Mouse (Mus musculus) spleen, postnatal 4 days (tissue): Measurements from ENCODE around the gene Nr1i3.
"Not testable (repeated sequence)": the region's sequence is repeated elsewhere in the genome, so short reads cannot be mapped to it uniquely, and the experiment has no call there.

Experiments
- DNase-seq, 2 experiments: peaks; one replicate each; pipeline ENCODE4 v3.0.0; 2022; ENCODE audit warnings: low spot score in 2 of 2

Nr1i3 gene

GRCm38 (mm10) chr1:171230215-171230614, 16.4 kb downstream of the Nr1i3 start:
- no peak for DNase-seq

DNA sequence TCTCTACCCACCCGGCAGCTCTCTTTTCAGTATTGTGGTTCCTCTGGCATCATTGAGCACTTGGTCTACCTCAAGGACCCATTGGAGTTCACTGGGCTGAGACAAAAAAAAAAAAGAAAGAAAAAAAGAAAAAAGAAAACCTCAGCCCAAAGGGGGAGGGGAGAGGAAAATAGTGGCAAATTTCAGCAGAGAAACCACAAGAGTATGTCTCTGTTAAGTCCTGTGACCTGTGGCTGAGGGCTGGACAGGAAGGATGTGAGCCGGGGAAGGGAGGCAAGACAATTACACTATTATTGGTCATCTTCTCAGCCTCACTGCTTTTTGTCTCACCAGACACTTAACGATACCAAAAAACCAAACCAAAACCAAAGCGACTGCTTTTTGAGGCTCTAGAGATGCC, 18.1 kb downstream of the Nr1i3 start:
- no peak for DNase-seq

DNA sequence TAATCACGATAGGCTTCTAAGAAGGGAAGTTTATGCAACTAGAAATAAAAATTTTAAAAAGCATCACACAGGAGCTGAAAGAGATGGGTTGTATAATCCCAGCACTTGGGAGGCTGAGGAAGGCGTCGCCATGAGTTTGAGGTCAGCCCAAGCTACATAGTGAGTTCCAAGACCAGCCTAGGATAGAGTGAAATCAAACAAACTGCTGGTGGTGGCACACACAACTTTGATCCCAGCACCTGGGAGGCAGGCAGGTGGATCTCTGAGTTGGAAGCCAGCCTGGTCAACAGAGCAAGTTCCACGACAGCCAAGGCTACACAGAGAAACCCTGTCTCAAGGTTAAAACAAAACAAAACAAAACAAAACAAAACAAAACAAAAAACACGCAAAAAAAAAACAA, 18.6 kb downstream of the Nr1i3 start:
- no peak for DNase-seq

GRCm38 (mm10) chr1:171232800-171233730, 19.3 kb downstream of the Nr1i3 start:
- DNase-seq = no peak

GRCm38 (mm10) chr1:171234126-171234525, 20.4 kb downstream of the Nr1i3 start, which contains the start of gene Fcer1g:
Gene Fcer1g (minus strand): TSS chr1:171234365.
- peak; percentile 45 to 75 for DNase-seq

- no peak for DNase-seq
Observed at GRCm38 (mm10) chr1:171234538-171234937, 20.8 kb downstream of the Nr1i3 start.

DNA sequence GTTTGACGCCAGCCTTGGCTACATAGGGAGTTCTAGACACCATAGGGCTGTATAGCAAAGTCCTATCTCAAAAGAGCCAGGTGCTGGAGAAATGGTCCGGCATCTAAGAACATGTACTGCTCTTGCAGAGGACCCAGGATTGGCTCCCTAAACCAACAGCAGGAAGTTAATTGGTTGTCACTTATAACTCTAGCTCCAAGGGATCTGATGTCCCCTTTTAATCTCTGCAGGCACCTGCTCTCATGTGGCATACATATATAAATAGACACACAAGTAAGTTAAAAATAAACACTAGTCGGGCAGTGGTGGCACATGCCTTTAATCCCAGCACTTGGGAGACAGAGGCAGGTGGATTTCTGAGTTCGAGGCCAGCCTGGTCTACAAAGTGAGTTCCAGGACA, 22.0 kb downstream of the Nr1i3 start:
- DNase-seq = no peak

DNA sequence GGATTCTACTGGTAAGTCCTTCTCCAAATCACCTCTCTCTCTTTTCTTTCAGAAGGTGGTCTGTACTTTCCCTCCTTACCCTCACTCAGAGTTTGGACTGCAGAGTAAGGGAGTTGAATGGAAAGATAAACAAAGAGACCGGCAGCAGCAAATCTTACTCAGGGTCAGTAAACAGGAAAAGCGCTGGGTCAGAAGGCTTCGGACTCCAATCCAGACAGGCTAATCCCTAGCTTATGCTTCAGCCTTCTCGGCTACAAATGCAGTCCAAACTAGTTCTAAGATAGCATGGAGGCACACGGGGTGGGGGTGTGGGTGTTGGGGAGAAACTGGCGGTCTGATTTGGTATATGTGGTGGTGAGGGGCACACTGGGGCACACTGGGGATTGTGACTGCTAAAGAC, 23.7 kb downstream of the Nr1i3 start:
- DNase-seq = no peak

- peak; percentile 63 to 84 for DNase-seq
Observed at GRCm38 (mm10) chr1:171238463-171238862, 24.7 kb downstream of the Nr1i3 start.

DNA sequence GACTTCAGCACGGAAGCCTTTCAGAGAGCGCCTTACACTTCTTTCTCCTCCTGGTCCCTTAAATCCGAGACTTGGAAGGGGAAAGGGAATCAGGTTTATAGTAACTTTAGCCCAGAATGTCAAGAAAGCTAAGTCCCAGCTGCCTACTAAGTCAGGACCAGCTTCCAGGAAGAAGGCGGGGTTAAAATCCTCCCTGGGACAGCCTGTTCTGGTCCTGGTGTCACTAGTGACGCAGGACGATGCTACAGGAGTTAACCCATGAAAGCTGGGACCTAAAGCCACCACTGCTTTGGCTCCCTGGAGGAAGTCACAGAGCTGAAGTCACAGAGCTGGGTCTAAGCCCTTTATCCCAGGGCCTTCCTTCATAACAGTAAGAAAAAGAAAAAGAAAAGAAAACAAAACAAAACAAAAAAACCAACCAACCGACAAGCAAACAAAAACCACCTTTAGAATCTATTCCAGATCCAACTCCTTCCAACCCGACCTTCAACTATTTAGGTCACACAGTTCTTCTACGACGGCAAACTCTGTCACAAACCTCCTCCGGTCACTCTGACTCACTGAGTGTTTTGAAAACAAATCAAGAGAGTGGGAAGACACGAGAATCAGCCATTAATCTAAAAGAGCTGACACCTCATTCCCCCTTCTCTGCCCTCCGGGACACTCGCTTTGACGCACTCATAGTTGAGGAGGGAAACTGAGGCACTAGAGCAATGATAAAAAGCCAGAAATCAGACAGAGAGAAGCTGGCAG, 26.4 kb downstream of the Nr1i3 start:
- DNase-seq = no peak

DNA sequence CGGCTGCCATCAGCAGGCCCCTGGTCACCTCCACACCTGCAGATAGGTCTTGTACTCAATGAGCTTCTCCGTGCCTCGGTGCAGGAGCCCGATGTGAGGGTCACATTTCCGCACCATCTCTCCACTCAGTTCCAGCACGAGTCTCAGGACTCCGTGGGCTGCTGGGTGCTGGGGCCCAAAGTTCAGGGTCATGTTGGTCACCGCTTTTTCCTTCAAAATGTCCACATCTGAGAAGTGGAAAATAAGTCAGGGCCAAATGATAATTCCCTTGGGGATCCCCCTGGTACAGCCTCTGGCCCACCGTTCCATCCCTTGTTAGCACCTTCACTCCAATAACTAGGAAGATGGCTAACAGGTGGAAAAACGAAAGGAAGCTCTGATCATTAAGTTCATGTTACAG, 27.1 kb downstream of the Nr1i3 start:
- no peak for DNase-seq

DNA sequence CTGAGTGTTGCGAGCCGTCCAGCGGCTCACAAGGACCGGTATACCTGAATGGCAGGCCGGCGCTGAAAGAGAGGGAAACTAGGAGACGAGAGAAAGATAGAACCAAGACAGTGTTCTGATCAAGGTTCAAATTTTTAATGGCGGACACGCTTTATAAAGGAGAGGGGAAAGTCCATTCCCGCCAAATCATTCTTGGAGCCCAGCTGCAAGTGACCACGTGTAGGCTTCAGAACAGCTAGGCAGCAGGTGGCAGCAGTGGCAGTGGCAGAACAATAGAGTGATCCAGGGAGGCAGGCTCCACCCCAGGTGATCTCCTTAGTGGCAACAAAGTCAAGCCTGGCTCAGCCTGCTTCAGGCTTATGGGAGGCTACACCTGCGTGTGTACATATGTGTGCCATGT, 28.2 kb downstream of the Nr1i3 start:
- not testable (repeated sequence) for DNase-seq

- no peak for DNase-seq
Observed at GRCm38 (mm10) chr1:171245353-171245752, 31.6 kb downstream of the Nr1i3 start.

- DNase-seq = peak; percentile 97 to 100
Observed at GRCm38 (mm10) chr1:171246709-171247452, 33.1 kb downstream of the Nr1i3 start.

- DNase-seq = no peak
Observed at GRCm38 (mm10) chr1:171247453-171247841, 33.7 kb downstream of the Nr1i3 start.

GRCm38 (mm10) chr1:171247916-171248315, 34.1 kb downstream of the Nr1i3 start:
- DNase-seq = no peak

DNA sequence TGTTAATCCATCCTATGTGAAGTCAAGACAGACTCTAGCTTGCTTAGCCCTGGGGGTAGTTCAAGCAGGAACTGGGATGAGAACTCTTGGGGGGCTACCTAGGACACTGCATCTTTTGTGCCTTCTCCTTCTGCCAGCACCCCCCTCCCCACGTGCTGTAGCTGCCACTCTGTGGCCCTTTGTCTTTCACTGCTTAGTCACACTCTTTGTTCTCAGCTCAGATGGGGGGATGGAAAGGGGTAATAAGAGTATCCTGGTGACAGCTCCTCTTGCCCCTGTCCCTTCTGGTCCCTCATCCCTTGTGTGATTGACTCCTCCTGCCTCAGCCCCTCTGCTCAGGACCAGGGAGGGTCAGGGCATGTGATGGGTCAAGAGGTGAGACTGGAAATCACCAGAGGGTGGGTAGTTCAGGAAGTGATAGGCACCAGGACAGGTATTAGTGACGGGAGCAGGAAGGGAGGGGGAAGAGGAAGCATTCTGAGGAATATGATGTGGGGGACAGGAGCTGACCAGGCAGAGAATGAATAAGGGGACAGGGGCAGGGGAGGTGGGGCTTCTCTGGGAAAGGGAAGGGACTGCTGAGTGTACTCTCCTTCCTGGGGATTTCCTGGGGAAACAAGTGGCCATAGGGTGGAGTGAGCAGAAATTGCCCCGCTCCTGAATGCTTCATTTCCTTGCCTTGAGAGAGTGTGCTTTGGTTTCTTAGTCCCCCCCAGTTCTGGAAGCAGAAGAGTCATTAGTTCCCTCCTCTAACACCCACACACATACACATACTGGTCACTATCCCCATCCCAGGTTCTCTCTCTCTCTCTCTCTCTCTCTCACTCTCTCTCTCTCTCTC, 34.8 kb downstream of the Nr1i3 start:
- DNase-seq = no peak

DNA sequence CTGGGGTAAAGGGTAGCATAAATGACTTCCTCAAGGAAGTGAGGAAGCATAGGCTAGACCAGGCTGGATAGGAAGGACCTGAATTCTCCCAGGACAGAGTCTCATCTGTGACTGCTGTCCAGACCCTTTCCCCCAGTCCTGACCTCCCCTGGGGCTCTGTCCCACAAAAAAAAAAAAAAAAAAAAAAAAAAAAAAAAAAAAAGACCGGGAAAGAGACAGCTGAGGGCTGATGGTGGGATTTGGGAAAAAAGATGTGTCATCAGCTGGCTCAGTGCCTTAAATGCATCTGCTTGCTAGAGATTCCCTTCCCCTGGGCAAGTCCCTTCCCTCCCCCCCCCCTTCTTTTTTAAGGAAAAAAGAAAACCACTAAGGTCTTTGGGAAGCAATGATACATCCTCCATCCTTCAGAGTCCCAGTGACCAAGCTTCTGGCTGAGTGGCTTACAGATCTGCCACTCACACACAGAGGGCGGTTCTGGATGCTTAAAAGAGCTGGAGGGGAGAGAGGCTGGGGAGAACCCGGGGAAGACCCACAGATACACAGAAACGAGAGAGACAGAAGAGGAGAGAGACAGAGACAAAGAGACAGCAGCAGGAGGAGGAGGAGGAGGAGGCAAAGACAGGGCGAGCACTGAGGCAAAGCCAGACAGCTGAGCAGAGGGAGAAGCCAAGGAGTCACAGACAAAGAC, 36.3 kb downstream of the Nr1i3 start, which contains the start of gene Adamts4:
Gene Adamts4, plus strand, starts transcription at position 509 of the 688 bp plus-strand sequence.
- no peak for DNase-seq

DNA sequence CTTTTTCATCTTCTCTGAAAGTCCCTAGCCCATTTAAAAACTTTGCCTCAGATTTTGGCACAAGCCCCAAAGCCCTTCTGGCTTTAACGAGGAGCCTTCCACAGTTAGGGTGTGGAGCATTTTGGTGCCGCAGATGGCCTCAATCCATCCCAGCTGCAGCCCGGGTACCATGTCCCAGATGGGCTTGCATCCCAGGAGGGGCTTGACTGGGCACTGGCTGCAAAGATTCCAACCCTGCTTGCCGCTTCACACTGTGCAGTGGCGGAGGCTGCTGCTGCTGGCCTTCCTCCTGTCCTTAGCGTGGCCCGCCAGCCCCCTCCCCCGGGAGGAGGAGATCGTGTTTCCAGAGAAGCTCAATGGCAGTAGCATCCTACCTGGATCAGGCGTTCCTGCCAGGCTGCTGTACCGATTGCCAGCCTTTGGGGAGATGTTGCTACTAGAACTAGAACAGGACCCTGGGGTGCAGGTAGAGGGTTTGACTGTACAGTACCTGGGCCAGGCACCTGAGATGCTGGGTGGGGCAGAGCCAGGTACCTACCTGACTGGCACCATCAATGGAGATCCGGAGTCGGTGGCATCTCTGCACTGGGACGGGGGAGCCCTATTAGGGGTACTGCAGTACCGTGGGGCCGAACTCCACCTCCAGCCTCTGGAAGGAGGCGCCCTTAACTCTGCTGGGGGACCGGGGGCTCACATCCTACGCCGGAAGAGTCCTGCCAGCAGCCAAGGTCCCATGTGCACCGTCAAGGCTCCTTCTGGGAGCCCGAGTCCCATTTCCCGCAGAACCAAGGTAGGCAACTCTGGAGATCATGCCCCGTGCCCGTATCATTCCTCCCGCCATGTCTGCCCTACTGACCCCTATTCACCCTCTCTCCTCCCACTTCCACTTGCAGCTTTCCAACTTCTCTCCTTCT, 37.2 kb downstream of the Nr1i3 start, which contains the start of gene Ndufs2:
Gene Ndufs2, minus strand, starts transcription at position 709 of the 914 bp plus-strand sequence.
- DNase-seq = no peak
